Mouse (Mus musculus) intestine, postnatal 0 days (tissue): ENCODE data around the gene Dlgap4. TPM values are rescaled to one million over a fixed set of nuclear protein-coding genes. Genes with fewer than 3 reads are reported as not detected.

ENCODE experiments used
- ATAC-seq: fragments of 200-750 bp; cut with Nextera tagmentation; 2 replicates; pipeline ENCODE4 v1.8.0; 2017; ENCODE audit warnings: mild to moderate bottlenecking, moderate TSS enrichment, moderate library complexity
- H3K27ac ChIP-seq: fragments of 300-500 bp; sonication (generic); 2 replicates; pipeline ENCODE4 v1.5.1; 2014; ENCODE audit warnings: mild to moderate bottlenecking, low read depth, low read length, moderate library complexity
- H3K27me3 ChIP-seq: fragments of 300-500 bp; sonication (generic); replicated peaks from 2 replicates; pipeline ENCODE4 v1.6.1; 2014; ENCODE audit warnings: low read length, mixed read lengths; ENCODE audit not compliant: control insufficient read depth, insufficient read depth
- H3K36me3 ChIP-seq: fragments of 300-500 bp; sonication (generic); 2 replicates; pipeline ENCODE4 v1.6.1; 2014; ENCODE audit warnings: mild to moderate bottlenecking, moderate library complexity; ENCODE audit not compliant: control insufficient read depth, insufficient read depth
- H3K4me1 ChIP-seq: fragments of 300-500 bp; sonication (generic); replicated peaks from 2 replicates; pipeline ENCODE4 v1.6.1; 2014; ENCODE audit warnings: antibody characterized with exemption, low read length, mixed read lengths; ENCODE audit not compliant: control insufficient read depth, insufficient read depth
- H3K4me2 ChIP-seq: fragments of 300-500 bp; sonication (generic); replicated peaks from 2 replicates; pipeline ENCODE4 v1.6.1; 2014; ENCODE audit warnings: low read depth, mild to moderate bottlenecking, moderate library complexity
- H3K4me3 ChIP-seq: fragments of 300-500 bp; sonication (generic); 2 replicates; pipeline ENCODE4 v1.5.1; 2014; ENCODE audit warnings: low read depth, low read length
- H3K9ac ChIP-seq: fragments of 300-500 bp; sonication (generic); 2 replicates; pipeline ENCODE4 v1.6.1; 2014; ENCODE audit warnings: mild to moderate bottlenecking, low read depth, low read length
- H3K9me3 ChIP-seq: fragments of 300-500 bp; sonication (generic); 2 replicates; pipeline ENCODE4 v1.6.1; 2016; ENCODE audit warnings: mixed run types; ENCODE audit not compliant: control insufficient read depth
- CTCF ChIP-seq: sonication (generic); IDR thresholded peaks from 2 replicates; pipeline ENCODE4 v1.5.1; 2016; ENCODE audit warnings: low read depth, mild to moderate bottlenecking, control low read depth, antibody characterized with exemption, moderate library complexity
- WGBS: fragments of 180-500 bp; shearing (Covaris S2); extraction: QIAGEN DNeasy Blood & Tissue Kit; methylation state at CpG from one replicate; pipeline ENCODE4 v1.1.7; 2014; 5-methylcytosine and 5-hydroxymethylcytosine counted together
- polyA plus RNA-seq: library from polyadenylated mRNA; unstranded; fragments of >200 nt; fragmentation: Nextera tagmentation; extraction: Ambion mirVana; gene quantifications from 2 replicates; pipeline ENCODE4 v1.2.1, GENCODE M21; 2015

Dlgap4 gene
- polyA plus RNA-seq, 1 experiment from 2014 or later: 43.1 TPM

DNA sequence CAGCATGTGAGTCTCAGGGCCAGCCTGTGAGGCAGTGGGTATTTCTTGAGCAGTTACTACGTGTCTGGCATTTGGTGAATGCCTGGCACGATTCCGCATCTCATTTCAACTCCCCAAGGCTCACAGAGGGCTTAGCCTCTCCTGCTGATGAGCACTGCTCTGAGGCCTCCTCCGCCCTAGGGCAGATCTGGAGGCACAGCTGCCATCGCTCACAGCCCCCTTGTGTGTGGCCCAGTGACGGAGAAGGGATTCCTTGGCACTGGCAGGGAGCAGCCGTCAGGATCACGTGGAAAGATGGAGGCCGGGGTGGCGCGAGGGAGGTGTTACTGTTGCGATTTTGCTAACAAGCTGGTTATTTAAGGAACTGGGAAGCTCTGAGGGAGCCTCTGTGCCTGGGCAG, 52.7 kb downstream of the Dlgap4 start:
- H3K9me3 ChIP-seq: no peaks in the 10 kb centered on the region
- H3K4me1 ChIP-seq: no peaks in the 10 kb centered on the region
- H3K27me3 ChIP-seq: no peaks in the 10 kb centered on the region; the same call in 1 of the 2 replicates
- H3K27ac ChIP-seq: no peak overlapping the region
- no peak overlapping the region for H3K4me3 ChIP-seq
- H3K9ac ChIP-seq: no peak overlapping the region
- ATAC-seq: no peak
- WGBS: 57% methylated on average over 12 of the region's 12 CpGs
- no peak for TF ChIP-seq CTCF
- no peaks in the 10 kb centered on the region for H3K36me3 ChIP-seq
- H3K4me2 ChIP-seq: no peak overlapping the region

DNA sequence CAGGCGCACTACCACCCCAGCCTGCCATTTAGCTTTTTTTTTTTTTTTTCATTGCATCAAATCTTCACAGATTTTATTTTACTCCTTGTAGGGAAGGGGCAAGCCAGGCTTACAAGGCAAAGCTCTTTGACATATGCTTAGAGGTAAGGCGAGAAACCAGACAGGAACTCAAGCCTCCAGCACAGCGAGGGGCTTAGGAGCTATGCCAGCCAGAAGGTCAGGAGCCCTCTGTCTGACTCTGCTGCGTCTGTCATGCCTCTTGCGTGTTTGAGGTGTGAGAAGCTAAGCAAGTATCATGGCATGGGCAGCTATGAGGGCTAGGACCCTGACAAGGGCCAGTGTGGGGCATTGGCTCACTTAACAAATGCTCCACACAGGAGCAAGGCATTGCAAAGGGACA, 53.8 kb downstream of the Dlgap4 start:
- Histone ChIP-seq H3K36me3 (no peaks in the 10 kb centered on the region), H3K4me3 (no peak overlapping the region), H3K27ac (no peak overlapping the region), H3K27me3 (no peaks in the 10 kb centered on the region; the same call in 1 of the 2 replicates), H3K4me1 (no peaks in the 10 kb centered on the region), H3K9me3 (no peaks in the 10 kb centered on the region), H3K9ac (no peak overlapping the region), H3K4me2 (no peak overlapping the region)
- 85% methylated on average over 5 of the region's 5 CpGs for WGBS
- ATAC-seq: no peak
- TF ChIP-seq CTCF: no peak

GRCm38 (mm10) chr2:156668625-156669024, 55.1 kb downstream of the Dlgap4 start:
- no peak overlapping the region for H3K27ac ChIP-seq
- no peak for ATAC-seq
- no peaks in the 10 kb centered on the region for H3K4me1 ChIP-seq
- WGBS: 84% methylated on average over 6 of the region's 6 CpGs
- TF ChIP-seq CTCF: no peak
- no peak overlapping the region for H3K4me2 ChIP-seq
- no peak overlapping the region for H3K9ac ChIP-seq
- H3K36me3 ChIP-seq: no peaks in the 10 kb centered on the region
- no peaks in the 10 kb centered on the region for H3K9me3 ChIP-seq
- H3K4me3 ChIP-seq: no peak overlapping the region
- H3K27me3 ChIP-seq: no peaks in the 10 kb centered on the region; the same call in 1 of the 2 replicates

DNA sequence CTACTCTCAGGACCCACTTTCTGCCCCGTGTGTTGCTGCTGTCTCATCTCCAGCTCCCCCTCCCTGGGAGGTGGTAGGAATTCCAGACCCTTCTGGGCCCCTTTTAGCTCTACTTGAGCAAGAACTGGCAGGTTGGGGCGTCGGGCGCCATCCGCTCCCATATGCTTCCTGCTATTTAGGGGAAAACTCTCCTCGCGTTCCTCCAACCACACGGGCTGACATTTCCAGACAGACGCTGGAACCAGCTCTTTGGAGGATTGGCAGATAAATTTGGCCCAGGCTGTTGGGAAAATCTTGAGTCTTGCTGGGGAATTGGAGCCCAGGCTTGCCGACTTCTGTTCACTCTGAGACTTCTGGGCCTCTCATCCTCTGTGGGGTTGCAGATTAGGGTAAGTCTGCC, 59.8 kb downstream of the Dlgap4 start:
- Histone ChIP-seq H3K9me3 (no peaks in the 10 kb centered on the region), H3K4me3 (no peak overlapping the region), H3K36me3 (no peaks in the 10 kb centered on the region), H3K27me3 (no peaks in the 10 kb centered on the region), H3K27ac (no peak overlapping the region), H3K4me1 (no peaks in the 10 kb centered on the region), H3K4me2 (no peak overlapping the region), H3K9ac (no peak overlapping the region)
- ATAC-seq: no peak
- 77% methylated on average over 10 of the region's 10 CpGs for WGBS
- TF ChIP-seq CTCF: no peak

- 69% methylated on average over 8 of the region's 8 CpGs for WGBS
- no peak for ATAC-seq
Measured at GRCm38 (mm10) chr2:156673881-156674669, 60.6 kb downstream of the Dlgap4 start.

DNA sequence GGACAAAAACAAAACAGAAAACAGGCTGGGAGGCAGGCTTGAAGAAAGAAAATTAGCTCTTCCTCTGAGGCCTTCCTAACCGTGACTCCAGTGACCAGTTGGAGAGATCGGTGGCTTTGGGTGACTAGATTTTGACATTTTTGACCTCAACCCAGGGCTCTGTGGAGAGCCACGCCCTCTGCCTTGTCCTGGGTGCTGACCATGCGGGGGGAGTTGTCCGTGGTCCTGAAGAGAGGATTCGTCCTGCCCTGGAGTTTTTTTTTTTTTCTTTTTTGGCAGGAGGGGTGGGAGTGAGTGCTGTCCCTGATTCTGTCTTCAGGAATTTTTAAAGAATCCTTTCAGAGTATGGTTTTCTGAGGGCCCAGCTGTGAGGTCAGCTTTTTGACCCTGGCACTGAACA, 63.4 kb downstream of the Dlgap4 start:
- no peaks in the 10 kb centered on the region for H3K4me1 ChIP-seq
- no peak for TF ChIP-seq CTCF
- ATAC-seq: no peak
- H3K9ac ChIP-seq: no peak overlapping the region
- 10% methylated on average over 6 of the region's 6 CpGs for WGBS
- H3K36me3 ChIP-seq: no peaks in the 10 kb centered on the region
- no peak overlapping the region for H3K4me3 ChIP-seq
- H3K27ac ChIP-seq: no peak overlapping the region
- no peaks in the 10 kb centered on the region for H3K9me3 ChIP-seq
- no peaks in the 10 kb centered on the region for H3K27me3 ChIP-seq
- no peak overlapping the region for H3K4me2 ChIP-seq

More at GRCm38 (mm10) chr2:156673881-156674669, 60.6 kb downstream of the Dlgap4 start:
- Histone ChIP-seq H3K9ac (no peak overlapping the region), H3K4me3 (no peak overlapping the region), H3K36me3 (no peaks in the 10 kb centered on the region), H3K9me3 (no peaks in the 10 kb centered on the region), H3K4me1 (no peaks in the 10 kb centered on the region), H3K4me2 (no peak overlapping the region), H3K27me3 (no peaks in the 10 kb centered on the region), H3K27ac (no peak overlapping the region)
- TF ChIP-seq CTCF: no peak

- Histone ChIP-seq H3K4me3 (no peak overlapping the region), H3K36me3 (no peaks in the 10 kb centered on the region), H3K9ac (no peak overlapping the region), H3K4me1 (no peaks in the 10 kb centered on the region), H3K27me3 (no peaks in the 10 kb centered on the region), H3K9me3 (no peaks in the 10 kb centered on the region), H3K27ac (no peak overlapping the region), H3K4me2 (no peak overlapping the region)
- TF ChIP-seq CTCF: no peak
- ATAC-seq: no peak
- 79% methylated on average over 4 of the region's 4 CpGs for WGBS
Measured at GRCm38 (mm10) chr2:156678112-156678511, 64.6 kb downstream of the Dlgap4 start.
